Mouse (Mus musculus): ENCODE results near the gene Etv1. TPM values are rescaled to one million over a fixed set of nuclear protein-coding genes. Genes with fewer than 3 reads are reported as not detected.
"Not testable (repeated sequence)": the region's sequence is repeated elsewhere in the genome, so short reads cannot be mapped to it uniquely, and the experiment has no call there.

The Etv1 gene
- polyA plus RNA-seq, 1 experiment from 2014 or later, result 1.2 TPM

DNA sequence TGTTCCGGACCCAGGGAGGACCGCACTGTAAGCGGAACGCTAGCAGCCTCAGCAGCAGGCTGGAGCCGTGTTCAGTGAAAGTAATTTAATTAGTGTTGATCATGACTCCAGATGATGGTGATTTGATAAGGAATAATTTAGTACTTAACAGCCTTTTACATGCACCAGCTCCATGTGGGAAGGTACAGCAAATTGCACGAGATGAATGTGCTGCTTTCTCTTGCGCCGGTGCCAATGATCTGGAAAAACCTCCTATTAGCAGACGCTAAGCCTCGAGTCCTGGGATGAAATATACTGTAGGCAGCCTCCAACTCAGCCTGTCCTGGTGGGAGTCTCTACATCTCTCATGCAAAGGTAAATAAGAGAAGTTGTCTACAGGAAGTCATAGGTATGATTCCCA, 45.2 kb downstream of the Etv1 start:
- ATAC-seq, result no peak
- no peak overlapping the region for H3K4me2 ChIP-seq
- H3K27me3 ChIP-seq (replicated peaks), result no peaks in the 10 kb centered on the region
- H3K4me3 ChIP-seq, result no peak overlapping the region
- no peaks in the 10 kb centered on the region for H3K4me1 ChIP-seq
- H3K27ac ChIP-seq, result no peak overlapping the region
- H3K36me3 ChIP-seq, result no peaks in the 10 kb centered on the region
- no peak overlapping the region for H3K9ac ChIP-seq
- H3K9me3 ChIP-seq (replicated peaks), result no peaks in the 10 kb centered on the region
- 84% methylated on average over 10 of the region's 10 CpGs for WGBS (ENCODE audit: insufficient replicate concordance)

DNA sequence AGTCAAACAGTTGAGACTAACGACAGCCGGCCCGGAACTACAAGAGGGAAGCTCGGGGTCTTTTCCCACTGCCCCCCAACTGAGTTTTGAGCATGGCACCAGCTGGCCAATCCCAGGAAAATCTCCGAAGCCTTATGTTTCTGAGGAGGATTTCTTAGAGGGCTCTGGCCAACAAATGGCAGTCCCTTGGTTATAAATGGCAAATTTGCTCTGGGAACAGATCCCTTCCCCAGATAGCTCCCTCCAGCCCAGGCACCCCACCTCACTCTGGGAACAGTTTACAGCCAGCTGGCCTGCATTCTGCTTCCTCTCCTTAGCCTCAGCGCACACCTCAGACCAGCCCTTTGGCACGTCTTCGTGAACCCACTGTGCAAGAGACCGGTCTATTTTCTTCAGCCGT, 53.8 kb downstream of the Etv1 start:
- H3K4me1 ChIP-seq, result no peaks in the 10 kb centered on the region
- H3K27ac ChIP-seq, result no peak overlapping the region
- no peaks in the 10 kb centered on the region for H3K27me3 ChIP-seq (replicated peaks)
- no peak for ATAC-seq
- no peak overlapping the region for H3K9ac ChIP-seq
- H3K4me3 ChIP-seq, result no peak overlapping the region
- 85% methylated on average over 10 of the region's 10 CpGs for WGBS (ENCODE audit: insufficient replicate concordance)
- no peaks in the 10 kb centered on the region for H3K9me3 ChIP-seq (replicated peaks)
- no peak overlapping the region for H3K4me2 ChIP-seq
- no peaks in the 10 kb centered on the region for H3K36me3 ChIP-seq

DNA sequence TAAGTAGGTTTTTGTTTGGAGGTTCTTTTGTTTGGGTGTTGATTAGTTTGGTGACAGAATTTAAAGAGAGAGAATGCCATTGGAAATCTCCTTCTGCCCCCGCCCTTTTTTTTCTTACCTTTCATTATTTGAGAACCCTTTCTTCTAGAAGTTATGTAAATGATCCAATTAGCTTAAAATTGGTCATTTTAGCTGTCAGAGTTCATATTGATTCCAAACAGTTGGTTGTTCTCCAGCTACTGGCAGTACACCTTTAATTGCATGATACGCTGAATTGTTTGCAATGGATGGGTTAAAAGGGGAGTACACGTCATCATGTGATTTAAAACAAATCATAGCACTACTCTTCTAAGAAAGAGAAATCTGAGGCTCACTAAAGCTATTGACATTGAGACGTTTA, 55.4 kb downstream of the Etv1 start:
- 63% methylated on average over 4 of the region's 4 CpGs for WGBS (ENCODE audit: insufficient replicate concordance)
- H3K4me1 ChIP-seq, result no peaks in the 10 kb centered on the region

DNA sequence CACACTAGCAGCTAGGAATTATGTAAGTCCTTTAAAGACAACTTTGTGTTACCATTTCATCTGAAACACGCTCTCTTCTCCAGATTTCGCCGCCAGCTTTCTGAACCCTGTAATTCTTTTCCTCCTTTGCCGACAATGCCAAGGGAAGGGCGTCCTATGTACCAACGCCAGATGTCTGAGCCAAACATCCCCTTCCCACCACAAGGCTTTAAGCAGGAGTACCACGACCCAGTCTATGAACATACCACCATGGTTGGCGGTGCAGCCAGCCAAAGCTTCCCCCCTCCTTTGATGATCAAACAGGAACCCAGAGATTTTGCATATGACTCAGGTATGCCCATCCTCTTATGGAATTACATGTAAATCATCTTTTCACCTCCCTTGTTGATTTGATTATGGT, 55.8 kb downstream of the Etv1 start:
- not testable (repeated sequence) for H3K4me3 ChIP-seq; H3K36me3 ChIP-seq; H3K4me2 ChIP-seq; H3K9me3 ChIP-seq (replicated peaks); H3K4me1 ChIP-seq; ATAC-seq; H3K9ac ChIP-seq; H3K27me3 ChIP-seq (replicated peaks); H3K27ac ChIP-seq
- WGBS (ENCODE audit: insufficient replicate concordance), result 90% methylated on average over 6 of the region's 8 CpGs

More for the DNA sequence above, 55.4 kb downstream of the Etv1 start:
- no peaks in the 10 kb centered on the region for H3K36me3 ChIP-seq
- no peak for ATAC-seq
- no peak overlapping the region for H3K9ac ChIP-seq
- H3K27me3 ChIP-seq (replicated peaks), result no peaks in the 10 kb centered on the region
- H3K9me3 ChIP-seq (replicated peaks), result no peaks in the 10 kb centered on the region
- no peak overlapping the region for H3K4me3 ChIP-seq
- H3K27ac ChIP-seq, result no peak overlapping the region
- no peak overlapping the region for H3K4me2 ChIP-seq

DNA sequence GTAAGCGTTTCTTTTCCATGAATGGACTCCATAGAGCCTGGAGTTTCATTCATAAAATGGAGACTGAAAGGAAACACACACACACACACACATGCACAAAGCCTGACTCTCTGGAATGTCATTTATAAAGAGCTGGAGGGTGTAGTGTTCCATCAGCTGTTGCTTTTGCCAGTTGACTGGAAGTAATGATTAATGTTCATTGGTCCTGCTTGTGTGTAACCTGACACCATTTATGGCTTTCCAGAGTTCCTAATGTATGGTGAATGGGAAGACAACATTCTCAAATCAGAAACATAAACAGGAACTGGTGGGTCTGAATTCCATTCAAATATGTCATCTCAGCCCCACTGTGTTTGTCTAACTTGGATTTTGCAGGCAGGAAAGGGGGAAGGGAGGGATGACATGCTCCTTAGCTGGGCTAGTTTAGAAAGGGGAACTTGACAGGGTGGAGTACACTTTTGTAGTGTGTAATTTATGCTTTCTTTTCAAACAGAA, 64.7 kb downstream of the Etv1 start:
- no peak overlapping the region for H3K27ac ChIP-seq
- H3K4me1 ChIP-seq, result no peaks in the 10 kb centered on the region
- WGBS (ENCODE audit: insufficient replicate concordance), result 44% methylated on average over 1 of the region's 1 CpGs
- no peak overlapping the region for H3K9ac ChIP-seq
- no peaks in the 10 kb centered on the region for H3K27me3 ChIP-seq (replicated peaks)
- H3K9me3 ChIP-seq (replicated peaks), result no peaks in the 10 kb centered on the region
- H3K36me3 ChIP-seq, result no peaks in the 10 kb centered on the region
- peak; percentile 40; the same call in 1 of the 2 replicates for ATAC-seq
- H3K4me2 ChIP-seq, result no peak overlapping the region
- no peak overlapping the region for H3K4me3 ChIP-seq

DNA sequence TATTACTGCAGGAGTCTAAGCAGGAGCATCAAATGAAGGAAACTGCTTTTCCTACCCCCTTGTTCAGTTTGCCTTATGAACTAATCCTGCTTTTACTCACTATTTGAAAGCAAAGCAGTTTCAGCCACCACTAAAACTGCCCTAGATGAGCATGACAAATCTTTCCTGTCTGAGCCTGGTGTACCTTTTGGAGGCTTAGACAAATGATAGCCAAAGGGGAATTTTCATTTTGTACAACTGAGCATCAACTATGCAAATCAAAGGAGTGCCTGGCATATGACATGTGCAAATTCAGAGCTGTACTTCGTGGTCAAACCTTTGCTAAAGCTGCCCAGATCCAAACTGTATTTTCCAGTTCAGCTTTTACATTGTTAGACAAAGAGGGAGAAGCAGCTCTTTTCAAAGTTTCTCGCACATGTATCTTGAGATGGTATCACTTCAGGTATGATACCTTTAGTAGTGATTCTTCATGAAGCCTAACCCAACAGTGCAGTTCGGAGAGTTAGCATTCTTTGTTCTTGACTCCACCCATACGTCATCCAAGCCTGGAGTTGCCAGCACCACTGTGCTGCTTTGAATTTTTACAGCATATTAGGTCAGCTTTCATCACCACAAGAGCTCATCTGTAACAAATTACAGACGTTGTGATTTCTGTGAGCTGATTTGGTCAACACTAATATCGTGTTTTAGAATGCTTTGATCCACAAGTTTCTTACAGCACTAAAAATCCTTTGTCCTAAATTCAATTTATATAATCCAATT, 68.5 kb downstream of the Etv1 start:
- Histone ChIP-seq H3K4me1 (no peaks in the 10 kb centered on the region), H3K4me3 (no peak overlapping the region), H3K27me3 (replicated peaks) (no peaks in the 10 kb centered on the region), H3K9ac (no peak overlapping the region), H3K4me2 (no peak overlapping the region), H3K36me3 (no peaks in the 10 kb centered on the region), H3K9me3 (replicated peaks) (no peaks in the 10 kb centered on the region), H3K27ac (no peak overlapping the region)
- WGBS (ENCODE audit: insufficient replicate concordance), result 64% methylated on average over 6 of the region's 6 CpGs
- ATAC-seq, result no peak

DNA sequence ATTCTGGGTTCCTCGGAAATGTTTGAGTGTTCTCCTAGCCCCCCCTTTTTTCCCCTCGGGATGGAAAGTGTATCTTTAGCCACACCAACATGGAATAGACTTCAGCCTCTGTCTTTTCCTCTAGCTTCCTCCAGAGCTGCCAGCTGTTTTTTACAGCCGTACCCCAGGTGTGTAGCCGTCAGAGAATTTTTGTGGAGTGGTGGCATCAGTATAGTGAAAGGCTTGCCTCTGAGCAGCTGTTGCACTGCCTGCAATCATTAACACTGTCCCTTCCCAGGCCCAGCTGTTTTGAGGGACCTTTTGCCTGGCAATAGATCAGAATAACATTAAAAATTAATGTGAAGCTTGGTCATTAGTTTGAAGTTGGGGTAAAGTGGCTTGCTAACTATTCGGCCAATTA, 70.8 kb downstream of the Etv1 start:
- H3K9me3 ChIP-seq (replicated peaks), result no peaks in the 10 kb centered on the region
- H3K4me3 ChIP-seq, result no peak overlapping the region
- 77% methylated on average over 5 of the region's 5 CpGs for WGBS (ENCODE audit: insufficient replicate concordance)
- no peak overlapping the region for H3K27ac ChIP-seq
- H3K4me2 ChIP-seq, result no peak overlapping the region
- no peaks in the 10 kb centered on the region for H3K4me1 ChIP-seq
- H3K36me3 ChIP-seq, result no peaks in the 10 kb centered on the region
- no peak overlapping the region for H3K9ac ChIP-seq
- ATAC-seq, result no peak
- H3K27me3 ChIP-seq (replicated peaks), result no peaks in the 10 kb centered on the region

DNA sequence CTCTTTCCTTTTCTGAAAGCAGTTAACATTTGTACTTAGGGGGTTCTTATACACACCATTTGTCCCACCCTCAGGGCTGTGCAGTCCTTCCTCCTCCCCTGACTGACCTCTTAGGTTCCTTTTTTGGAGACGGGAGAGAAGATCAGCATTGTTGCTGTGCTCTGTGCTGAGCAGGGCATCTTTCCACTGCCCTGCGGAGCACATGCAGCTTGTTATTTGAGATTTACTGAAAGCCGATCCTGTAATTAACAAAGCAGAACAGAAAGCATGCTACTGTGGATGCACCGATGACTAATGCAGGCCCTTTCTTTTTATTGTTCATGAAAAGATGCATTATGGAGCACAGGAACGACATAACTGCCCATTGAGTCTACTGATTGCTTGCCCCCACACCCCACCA, 75.1 kb downstream of the Etv1 start:
- WGBS (ENCODE audit: insufficient replicate concordance), result 60% methylated on average over 5 of the region's 5 CpGs
- no peak for ATAC-seq

DNA sequence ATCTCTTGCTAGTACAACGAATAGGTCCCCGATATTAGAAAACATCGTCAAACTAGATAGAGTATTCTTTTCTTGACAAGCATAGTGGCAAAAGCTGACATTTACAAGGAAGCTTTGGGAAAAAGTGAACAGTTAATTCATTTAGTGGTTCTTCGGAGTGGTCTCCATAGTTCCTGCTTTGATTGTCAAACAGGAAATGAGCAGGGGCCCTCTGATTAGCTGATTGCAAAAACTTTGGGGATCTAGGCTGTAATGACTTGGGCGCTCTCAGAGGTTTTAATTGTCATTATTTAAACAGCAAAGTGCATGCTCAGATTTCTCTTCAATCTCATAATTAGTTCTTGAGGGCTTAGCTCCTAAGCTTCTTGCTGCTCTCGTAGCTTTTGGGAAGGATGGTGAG, 75.6 kb downstream of the Etv1 start:
- no peak overlapping the region for H3K9ac ChIP-seq
- 61% methylated on average over 6 of the region's 6 CpGs for WGBS (ENCODE audit: insufficient replicate concordance)
- no peaks in the 10 kb centered on the region for H3K9me3 ChIP-seq (replicated peaks)
- no peaks in the 10 kb centered on the region for H3K36me3 ChIP-seq
- no peak for ATAC-seq
- H3K4me2 ChIP-seq, result no peak overlapping the region
- no peaks in the 10 kb centered on the region for H3K4me1 ChIP-seq
- H3K27ac ChIP-seq, result no peak overlapping the region
- H3K27me3 ChIP-seq (replicated peaks), result no peaks in the 10 kb centered on the region
- no peak overlapping the region for H3K4me3 ChIP-seq

More for the DNA sequence above, 75.1 kb downstream of the Etv1 start:
- Histone ChIP-seq H3K27me3 (replicated peaks) (no peaks in the 10 kb centered on the region), H3K27ac (no peak overlapping the region), H3K9ac (no peak overlapping the region), H3K4me2 (no peak overlapping the region), H3K4me3 (no peak overlapping the region), H3K36me3 (no peaks in the 10 kb centered on the region), H3K4me1 (no peaks in the 10 kb centered on the region), H3K9me3 (replicated peaks) (no peaks in the 10 kb centered on the region)

DNA sequence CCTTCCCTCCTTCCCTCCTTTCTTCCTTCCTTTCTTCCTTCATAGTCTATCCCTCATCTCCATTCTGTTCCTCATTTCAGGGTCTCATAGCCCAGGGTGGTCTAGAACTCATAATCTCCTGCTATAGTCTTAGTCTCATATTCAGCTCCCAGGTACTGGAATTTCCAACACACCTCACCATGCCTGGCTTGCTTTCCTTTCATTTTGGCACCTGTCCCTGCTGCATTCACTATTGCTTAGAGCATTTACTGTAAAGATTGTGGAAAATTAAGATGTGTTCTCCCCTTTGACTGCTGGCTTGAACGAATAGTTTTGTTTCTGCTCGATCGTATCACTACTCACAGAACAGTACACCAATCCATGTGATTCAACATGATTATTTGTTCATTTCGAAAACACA, 80.5 kb downstream of the Etv1 start:
- Histone ChIP-seq H3K9ac (no peak overlapping the region), H3K9me3 (replicated peaks) (no peaks in the 10 kb centered on the region), H3K27me3 (replicated peaks) (no peaks in the 10 kb centered on the region), H3K36me3 (no peaks in the 10 kb centered on the region), H3K4me1 (no peaks in the 10 kb centered on the region), H3K27ac (no peak overlapping the region), H3K4me3 (no peak overlapping the region), H3K4me2 (no peak overlapping the region)
- 63% methylated on average over 4 of the region's 4 CpGs for WGBS (ENCODE audit: insufficient replicate concordance)
- ATAC-seq, result no peak

DNA sequence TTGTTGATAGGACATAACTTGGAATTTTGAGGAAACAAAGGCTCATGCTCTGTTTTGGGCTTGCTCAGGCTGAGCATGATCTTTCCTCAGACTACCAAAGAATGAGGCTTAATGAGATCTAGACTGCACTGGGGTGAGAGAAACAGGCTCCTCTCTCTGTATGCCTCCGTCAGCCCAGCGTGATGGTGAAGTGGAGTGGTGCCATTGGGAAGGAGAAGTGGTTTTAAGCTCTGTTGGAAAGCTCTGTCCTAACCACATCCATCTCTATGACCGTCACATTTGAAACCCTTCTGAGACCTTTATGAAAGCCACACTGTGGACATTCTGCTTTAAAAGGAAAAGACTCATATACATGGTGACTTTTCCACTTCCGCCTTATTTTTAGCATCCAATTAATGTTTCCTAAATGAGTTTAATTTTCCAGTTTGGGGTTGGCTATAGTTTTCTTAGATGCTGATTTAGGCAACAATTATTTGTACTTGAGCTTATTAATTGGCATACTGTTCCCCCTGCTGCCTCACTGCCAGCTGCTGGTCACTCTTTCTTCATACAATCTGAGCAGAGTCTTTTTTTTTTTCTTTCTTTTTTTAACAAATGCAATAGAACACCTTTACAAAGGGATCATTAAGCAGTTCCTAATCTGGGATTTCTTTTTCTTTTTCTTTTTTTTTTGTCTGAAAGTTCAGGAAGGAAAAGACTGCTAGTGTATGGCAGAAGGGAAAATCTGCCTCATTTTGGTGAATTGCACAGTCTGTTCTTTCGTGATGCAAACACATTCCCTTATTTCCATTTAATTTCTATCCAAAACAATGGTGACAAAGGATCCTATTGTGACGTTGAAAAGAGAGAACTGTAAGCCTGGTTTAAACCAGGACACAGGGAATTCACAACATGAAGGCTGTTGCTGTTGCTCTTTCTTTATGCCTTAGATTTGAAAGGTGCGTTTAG, 81.3 kb downstream of the Etv1 start:
- no peaks in the 10 kb centered on the region for H3K27me3 ChIP-seq (replicated peaks)
- no peak overlapping the region for H3K27ac ChIP-seq
- H3K4me2 ChIP-seq, result no peak overlapping the region
- no peaks in the 10 kb centered on the region for H3K36me3 ChIP-seq
- no peak overlapping the region for H3K4me3 ChIP-seq
- no peak for ATAC-seq
- no peaks in the 10 kb centered on the region for H3K4me1 ChIP-seq
- H3K9ac ChIP-seq, result no peak overlapping the region
- no peaks in the 10 kb centered on the region for H3K9me3 ChIP-seq (replicated peaks)
- whole genome bisulfite sequencing (ENCODE audit: insufficient replicate concordance), result 57% methylated on average over 7 of the region's 7 CpGs

DNA sequence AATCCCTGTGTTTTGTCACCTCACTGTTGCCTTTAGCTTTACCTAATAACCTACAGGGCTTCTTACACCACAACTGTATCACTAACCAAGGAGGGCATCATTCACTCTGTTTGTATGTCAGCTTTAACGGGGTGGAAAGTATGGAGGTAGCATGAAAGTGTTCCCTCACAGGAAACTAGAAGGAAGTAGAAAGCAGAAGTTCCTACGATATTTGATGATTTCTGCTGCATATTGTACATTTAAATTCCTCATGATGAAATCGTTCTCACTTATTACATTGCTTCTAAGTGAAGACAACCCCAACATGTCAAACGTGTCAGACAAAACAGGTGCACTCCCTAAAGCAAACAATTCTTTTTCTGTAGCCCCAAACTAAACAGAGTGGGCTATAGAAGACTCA, 84.2 kb downstream of the Etv1 start:
- ATAC-seq, result no peak
- no peak overlapping the region for H3K4me3 ChIP-seq
- WGBS (ENCODE audit: insufficient replicate concordance), result 37% methylated on average over 4 of the region's 4 CpGs
- H3K36me3 ChIP-seq, result no peaks in the 10 kb centered on the region
- no peak overlapping the region for H3K4me2 ChIP-seq
- H3K4me1 ChIP-seq, result no peaks in the 10 kb centered on the region
- H3K27me3 ChIP-seq (replicated peaks), result no peaks in the 10 kb centered on the region
- no peak overlapping the region for H3K9ac ChIP-seq
- H3K9me3 ChIP-seq (replicated peaks), result no peaks in the 10 kb centered on the region
- H3K27ac ChIP-seq, result no peak overlapping the region
